Mouse (Mus musculus) gastrocnemius, postnatal 10 days (tissue): ENCODE results near the gene Cops4. TPM values are rescaled to one million over a fixed set of nuclear protein-coding genes. Genes with fewer than 3 reads are reported as not detected.

Experiments used
- DNase-seq: peaks from one replicate; pipeline ENCODE4 v3.0.0; 2021; ENCODE audit warnings: mixed read lengths
- long read RNA-seq, 2 experiments: library from polyadenylated mRNA; stranded (forward); transcript quantifications; one replicate each; pipeline ENCODE4 v2.0.0; 2021
- total RNA-seq, 2 experiments: library from RNA; stranded (reverse); gene quantifications; 2 replicates each; pipeline ENCODE4 v1.2.3; 2021

Cops4 gene
- total RNA-seq = 100 to 1,000 TPM; 102 to 107 TPM
- long read RNA-seq, experiment 1, transcript Cops4-201 (10 exons, 1,755 nt) = major isoform, 188 of 206 reads
- long read RNA-seq, experiment 1, partial matches to known transcripts = 1 of 206 reads
- long read RNA-seq, experiment 1, other reads (novel, unspliced or antisense) = 17 of 206 reads
- long read RNA-seq, experiment 2, transcript Cops4-201 (10 exons, 1,755 nt) = major isoform, 234 of 259 reads
- long read RNA-seq, experiment 2, partial matches to known transcripts = 2 of 259 reads
- long read RNA-seq, experiment 2, other reads (novel, unspliced or antisense) = 23 of 259 reads

DNA sequence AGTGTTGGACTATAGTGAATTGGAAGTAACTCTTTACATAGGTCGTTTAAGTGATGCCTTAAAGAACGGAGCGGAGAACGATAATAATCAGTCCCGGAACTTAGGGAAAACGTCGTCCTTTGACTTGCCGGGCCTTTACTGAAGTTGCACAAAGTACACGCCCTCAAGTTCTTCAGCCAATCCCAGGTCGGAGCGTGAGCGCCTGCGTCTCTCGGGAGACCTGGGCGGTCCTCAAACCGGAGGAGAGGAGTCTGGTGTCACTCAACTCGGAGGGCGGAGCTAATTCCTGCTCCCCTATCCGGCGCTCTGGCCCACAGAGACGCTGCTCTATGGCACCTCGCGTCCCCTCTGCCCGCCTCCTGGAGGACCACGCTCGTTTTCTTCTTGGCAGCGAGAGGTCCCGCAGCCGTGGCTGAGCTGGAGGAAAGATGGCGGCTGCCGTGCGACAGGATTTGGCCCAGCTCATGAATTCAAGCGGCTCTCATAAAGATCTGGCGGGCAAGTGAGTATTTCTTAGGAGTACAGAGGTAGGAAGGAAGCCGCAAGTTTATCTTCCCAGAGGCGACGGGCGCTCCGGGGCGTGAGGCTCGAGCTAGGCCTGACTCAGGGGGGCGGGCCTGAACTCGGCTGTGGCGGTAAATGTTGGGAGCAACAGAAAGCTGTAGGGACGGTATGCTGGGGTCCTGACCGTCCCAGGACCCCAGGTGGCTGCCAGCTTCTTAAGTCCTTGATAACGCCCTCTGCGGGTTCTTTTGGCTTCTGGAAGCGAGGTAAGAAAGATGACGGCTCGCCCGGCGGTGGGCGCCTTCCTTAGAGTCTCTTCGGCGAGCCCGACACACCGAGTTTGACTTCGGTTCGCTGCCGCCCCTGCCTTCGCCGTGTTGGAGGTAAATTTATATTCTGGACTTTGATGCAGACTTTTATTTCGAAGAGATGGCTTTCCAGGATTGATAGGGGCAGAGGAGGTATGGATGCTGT, at the start of gene Cops4:
TSS of gene Cops4 (plus strand) at position 261 of the 978 bp plus-strand sequence.
- DNase-seq = peak; percentile 90

DNA sequence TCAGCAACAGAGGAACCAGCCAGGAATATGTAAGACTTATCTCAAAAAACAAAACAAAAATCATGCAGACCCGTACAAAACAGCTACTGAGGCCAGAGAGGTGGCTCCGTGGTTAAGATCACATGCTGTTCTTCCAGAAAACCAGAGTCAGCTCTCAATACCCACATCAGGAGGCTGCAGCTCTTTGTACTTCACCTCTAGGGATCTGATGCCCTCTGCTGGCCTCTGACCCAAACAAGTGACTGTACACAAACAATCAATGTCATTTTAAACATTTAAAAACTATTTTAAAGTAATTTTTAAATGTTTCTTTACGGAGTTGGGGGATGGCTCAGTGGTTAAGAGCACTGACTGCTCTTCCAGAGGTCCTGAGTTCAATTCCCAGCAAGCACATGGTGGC, 41.8 kb upstream of the Cops4 start:
- DNase-seq = no peak

DNA sequence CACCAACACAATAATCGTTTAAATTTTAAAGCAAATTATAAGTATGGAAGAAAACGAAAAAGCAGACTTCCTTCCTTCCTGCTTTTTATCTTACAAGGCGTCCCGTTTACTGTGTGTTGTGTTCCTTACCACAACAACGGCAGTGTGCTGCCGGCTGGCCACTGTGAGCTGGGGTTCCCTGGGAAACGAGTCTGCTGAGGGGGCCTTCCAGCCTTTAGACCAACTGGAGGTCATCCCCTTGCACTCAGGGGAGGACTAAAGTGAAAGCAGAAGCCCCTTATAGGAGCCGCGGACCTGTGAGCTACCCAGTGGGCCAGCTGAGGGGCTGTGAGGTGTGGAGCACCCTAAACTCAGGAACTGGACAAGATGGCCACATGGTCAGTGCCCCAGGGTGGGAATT, 40.5 kb upstream of the Cops4 start:
- no peak for DNase-seq

DNA sequence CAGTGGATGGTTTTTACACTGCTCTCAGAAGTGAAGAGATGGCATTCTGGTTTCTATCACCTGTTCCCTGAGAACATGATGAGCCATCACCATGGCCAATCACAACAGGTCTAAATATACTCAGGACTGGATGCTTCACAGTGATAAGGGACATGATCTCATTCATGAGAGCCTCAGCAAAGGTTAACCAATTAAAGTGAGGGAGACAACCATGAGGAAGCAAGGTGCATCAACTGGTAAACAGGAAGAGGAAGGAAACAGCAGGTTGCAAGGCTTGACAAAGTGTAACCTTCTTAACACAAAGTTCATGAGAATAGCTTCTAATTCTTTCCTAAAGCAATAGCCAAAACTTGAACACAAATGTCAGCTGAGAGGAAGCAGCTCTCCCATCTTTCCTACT, 34.5 kb upstream of the Cops4 start:
- no peak for DNase-seq

DNA sequence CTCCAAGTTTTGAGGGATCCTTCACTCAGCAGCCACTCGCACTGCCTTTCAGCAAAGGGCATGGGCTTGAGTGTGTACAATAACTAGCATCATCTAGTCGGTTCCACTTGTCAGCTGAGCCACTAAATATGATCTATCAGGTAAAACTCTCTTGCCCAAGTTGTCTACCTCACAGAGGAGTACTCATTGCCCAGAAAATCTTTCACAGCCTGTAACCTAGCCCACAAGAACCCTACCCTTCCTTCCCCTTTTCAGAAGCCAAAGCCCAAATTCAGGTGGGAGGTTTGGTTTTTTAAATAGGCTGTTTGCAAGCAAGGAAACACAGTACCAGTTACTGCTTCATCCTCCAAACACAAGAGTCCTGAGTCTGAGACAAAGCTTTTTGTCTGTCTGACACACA, 31.0 kb upstream of the Cops4 start:
- no peak for DNase-seq

DNA sequence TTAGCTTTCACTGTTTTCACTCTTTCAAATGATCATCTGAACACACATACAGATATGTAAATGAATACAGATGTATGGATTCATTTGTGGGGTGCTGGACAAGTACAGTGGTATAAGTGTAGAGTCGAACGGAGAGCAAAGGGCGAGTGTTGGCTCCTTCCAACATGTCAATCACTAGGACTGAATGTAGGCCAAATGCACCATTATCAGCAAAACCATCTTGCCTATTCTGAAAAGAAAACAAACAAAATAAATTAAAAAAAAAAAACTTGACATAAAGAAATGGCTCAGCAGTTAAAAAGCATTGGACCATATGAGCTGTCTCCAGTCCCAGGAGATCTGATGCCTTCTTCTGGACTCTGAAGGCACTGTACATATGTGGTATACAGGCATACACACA, 29.9 kb upstream of the Cops4 start:
- no peak for DNase-seq

DNA sequence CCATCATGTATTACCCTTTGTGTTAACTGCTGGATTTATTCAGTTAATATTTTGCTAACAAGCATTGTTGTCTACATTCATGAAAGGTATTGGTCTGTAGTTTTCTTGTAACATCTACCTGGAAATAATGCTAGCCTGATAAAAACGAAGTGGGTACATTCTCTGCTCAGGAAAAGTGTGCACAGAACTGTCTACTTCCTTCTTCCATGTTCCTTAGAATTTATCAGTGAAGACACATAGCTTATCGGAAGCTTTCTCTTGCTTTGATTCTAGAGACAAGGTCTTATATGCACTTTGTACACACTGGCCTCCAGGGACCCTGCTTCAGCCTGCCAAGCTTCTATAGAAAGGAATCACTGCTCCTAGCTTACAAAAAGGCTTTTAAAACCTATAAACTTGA, 28.8 kb upstream of the Cops4 start:
- DNase-seq = no peak

DNA sequence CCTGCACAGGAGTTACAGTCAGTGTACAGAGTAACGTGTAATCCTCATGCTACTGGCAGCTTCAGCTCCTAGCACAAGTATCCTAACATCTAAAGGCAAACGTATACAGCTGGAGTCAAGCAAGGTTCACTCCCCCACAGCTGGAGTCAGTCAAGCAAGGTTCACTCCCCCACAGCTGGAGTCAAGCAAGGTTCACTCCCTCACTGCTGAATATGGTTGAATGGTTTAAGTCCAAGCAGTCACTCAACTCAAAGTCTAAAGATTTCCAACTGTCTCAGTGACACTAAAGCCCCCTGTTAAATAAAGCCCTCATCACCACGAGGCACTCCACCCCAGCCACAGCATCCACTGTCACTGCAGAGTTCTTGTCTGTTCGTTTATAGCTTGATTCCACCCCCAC, 26.4 kb upstream of the Cops4 start:
- no peak for DNase-seq

DNA sequence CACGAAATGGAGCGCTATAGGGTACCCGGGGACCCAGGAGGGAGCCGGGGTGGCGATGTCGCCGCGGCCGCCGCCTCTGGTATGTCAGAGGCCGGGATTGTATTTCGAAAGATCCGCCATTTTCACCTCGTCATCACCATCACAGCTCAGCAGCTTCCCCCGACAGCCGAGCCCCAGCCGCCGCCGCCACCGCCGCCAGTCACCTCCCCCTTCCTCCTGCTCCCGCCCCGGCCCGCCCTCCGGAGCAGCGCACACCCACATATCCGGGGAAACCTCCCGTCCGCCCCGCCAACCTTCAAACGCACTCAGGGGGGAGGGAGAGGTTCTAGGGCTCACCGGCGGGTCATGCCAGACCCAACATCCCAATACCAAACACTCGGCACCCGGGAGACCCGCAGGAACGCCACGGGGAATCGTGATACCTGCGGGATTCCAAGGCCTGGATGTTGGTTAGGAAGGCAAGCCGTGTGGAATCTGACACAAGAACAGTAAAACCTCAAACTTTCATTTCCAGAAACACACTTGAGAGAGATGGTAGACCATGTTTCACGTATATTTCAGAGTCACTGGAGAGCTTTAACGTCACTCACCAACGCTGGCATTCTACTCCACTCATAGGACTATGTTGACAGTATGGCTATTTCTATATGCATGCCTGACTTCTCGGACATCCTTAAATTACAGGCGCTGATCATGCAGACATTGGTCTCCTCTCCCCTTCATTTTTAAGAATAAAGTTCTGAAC, 19.5 kb upstream of the Cops4 start:
- peak; percentile 78 for DNase-seq

DNA sequence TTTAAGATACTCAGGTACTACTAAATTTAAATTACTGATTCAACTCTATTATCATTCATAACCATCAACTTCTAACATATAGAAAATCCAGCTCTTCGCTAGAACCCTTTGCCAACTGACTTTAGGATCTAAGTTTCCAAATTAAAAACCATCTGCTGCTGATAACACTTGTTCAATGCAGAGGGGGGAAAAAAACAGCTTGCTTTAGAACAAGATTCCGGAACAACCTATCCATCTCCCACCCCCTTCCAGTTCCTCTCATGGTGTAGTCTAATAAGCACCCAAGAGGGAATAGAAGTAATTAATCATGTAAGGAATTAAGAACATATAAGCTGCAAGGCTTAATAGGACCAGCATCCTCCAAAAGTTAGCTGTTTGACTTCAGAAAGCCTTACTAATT, 18.9 kb upstream of the Cops4 start:
- no peak for DNase-seq

DNA sequence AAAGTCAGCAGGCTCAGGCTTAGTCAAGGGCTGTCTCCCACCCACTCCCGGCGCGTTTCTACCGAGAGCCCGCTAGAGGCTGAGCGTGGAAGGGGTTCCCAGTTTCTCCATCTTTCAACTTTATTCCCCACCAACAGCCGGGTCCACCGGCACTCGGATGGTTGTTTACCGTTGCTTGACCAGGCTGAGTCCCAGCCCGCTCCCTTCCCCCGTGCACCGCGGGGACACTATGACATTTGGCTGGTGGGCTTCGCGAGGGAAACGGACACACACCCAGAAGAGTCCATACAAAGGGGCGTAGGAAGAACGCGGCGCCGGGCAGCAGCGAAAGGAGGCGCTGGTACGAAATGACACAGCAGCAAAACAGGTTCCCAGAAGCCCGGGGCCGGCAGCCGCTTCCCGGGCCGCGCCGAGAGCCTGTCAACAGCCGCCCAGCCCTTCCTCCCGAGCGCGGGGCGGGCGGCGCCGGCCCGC, 18.2 kb upstream of the Cops4 start:
- DNase-seq = peak; percentile 29

DNA sequence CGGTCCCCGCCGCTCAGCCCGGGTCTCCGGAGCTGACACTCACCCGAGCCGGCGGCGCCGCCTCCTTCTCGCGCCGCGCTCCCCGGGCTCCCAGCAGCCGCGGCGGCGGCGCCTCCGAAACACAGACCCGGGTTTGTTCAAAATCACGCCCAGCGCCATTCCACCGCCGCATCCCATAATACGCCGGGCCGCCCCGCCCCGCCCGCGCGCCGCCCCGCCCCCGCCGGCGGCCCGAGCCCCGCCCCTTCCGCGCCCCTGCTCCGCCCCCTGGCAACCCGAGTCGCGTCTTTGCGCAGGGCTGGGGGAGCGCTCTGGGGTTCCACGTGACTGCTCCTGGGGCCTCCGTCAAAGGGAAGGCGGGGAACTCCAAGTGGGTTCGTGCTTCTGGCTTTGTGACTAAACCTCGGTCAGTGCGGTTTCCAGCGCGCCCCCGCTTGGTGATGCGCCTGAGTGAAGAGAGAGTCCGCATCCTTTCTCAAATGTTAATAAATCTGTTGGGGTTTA, 17.6 kb upstream of the Cops4 start, which contains the start of gene Lin54:
TSS of gene Lin54 (minus strand) at position 182 of the 504 bp plus-strand sequence.
- peak; percentile 89 for DNase-seq

DNA sequence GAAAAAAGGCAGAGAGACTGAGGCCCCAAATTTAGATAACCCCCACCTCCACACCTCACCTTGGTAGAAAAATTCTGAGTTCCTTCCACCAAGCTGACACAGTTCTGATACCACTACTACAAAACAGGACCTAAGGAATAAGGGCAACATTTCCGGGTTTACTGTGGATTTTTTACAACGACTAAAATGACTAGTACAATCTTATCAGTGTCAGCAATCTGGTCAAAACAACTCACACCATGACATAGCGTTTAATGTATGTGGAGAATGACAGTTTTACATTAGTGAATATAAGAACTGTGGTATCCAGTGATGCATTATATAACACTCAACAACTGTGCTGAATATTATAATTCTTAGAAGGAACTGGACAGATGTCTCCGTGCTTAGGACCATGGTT, 16.8 kb upstream of the Cops4 start:
- no peak for DNase-seq

DNA sequence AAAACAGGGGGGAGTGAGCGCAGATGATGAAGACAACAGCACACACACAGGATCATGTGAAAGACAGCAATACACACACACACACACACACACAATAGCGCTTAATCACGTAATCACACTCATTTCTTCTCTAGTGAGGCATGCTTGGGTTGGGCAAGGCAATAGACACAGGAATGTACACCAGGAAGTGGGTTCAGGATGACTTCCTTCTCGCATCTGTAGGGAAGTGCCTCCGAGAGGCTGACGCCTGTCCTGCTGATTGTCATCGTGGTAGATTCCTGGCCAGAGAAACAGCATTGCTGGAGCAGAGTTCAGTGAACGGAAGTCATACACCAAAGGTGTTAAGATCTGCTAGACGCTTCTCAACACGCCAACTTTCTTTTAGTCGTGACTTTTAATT, 8.9 kb upstream of the Cops4 start:
- DNase-seq = no peak

DNA sequence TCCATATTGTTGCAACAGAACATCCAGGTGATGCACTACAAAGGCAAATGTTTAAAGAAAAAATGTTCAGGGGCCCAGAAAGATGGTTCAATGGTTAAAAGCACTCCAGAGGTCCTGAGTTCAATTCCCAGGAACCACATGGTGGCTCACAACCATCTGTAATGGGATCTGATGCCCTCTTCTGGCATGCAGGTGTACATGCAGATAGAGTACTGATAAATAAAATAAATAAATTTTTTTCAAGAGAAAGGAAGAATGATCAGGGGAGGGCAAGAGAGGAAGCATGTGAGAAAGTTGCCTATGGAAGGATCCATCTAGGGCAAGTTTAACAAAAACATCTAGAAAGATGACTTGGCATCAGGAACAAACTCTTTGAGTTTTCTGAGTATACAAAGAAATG, 5.5 kb upstream of the Cops4 start:
- no peak for DNase-seq

DNA sequence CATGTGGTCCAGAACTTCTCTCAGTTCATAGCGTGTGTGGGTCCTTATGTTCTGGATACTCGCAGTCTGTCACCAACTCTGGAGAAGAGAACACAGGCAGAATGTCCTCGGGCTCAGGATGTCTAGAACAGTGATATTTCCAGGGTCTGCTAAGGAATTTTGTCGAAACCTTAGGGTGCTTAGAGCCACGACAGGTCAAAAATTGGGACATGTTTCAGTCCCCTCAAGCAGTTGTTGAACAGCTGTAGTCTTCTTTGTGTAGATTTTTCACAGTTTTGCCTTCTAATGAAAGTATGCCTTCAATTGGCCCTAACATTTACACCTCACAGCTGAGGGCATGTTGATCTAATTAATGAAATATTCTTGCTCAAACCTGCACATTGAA, 910 bp downstream of the Cops4 start:
- no peak for DNase-seq

DNA sequence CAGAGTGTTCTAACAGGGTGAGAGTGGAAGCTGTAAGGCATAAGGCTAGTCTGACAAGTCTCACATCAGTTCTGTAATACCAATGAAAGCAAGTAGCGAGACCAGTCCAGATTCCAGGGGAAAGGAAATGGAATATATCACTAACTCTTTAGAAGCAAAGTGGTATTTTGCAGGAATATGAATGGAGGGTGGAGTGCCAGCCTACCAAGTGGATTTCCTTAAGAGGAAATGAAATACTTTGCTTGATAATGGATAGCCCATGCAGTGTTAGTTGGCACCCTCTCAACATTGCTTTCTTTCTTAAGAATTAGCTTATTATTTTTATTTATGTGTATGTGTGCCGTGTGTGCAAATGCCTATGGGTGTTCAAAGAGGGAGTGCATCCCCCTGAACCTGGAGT, 2.1 kb downstream of the Cops4 start:
- DNase-seq = no peak

DNA sequence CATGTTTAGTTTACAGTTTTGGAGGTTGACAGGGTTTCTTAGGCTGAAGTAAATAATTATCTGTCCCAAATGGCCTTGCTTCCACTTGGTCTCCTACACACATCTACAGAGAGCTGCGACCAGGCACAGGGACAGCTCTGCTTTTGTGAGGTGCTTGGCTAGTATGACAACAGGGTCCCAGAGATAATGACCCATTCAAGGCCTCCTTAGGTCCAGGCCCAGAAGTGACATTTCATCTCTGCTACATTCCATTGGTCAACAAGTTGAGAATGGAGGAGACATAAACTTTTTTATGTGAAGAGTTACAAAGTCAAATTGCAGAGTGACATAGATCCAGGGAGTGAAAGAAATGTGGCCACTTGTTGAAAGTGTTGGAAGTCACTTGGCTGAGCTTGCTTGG, 5.2 kb downstream of the Cops4 start:
- DNase-seq = no peak

DNA sequence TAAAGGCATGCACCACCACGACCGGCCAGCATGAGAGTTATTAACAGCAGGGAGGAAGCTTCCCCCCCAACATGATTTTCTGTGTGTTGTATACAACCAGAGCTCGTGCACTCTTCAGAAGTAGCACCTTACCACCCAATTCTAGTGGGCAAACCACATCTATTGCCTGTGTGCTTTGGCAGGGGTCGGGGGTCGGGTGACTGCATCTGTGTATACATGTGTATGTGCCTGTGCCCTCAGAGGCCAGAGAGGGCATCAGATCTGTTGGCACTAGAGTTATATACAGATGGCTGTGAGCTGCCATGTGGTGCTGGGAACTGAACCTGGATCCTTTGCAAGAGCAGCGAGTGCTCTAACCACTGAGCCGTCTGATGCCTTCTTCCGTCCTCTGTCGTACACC, 6.8 kb downstream of the Cops4 start:
- DNase-seq = no peak

DNA sequence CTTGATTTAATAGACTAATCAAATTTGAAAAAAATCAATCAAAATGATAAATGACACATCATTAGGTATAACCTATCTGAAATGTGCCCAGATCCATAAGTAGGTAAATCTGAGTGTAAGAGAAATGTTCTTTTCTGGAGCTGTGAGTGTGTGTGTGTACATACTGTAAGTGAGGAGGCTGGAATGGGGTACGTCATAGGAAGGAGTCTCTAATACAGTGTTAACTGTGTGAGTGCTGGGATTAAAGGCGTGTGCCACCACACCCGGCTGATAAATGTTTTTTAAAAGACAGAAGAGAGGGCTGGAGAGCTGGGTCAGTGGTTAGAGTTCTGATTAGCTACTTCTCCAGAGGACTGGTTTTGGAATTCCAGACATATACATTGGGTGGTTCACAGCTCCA, 7.5 kb downstream of the Cops4 start:
- no peak for DNase-seq

DNA sequence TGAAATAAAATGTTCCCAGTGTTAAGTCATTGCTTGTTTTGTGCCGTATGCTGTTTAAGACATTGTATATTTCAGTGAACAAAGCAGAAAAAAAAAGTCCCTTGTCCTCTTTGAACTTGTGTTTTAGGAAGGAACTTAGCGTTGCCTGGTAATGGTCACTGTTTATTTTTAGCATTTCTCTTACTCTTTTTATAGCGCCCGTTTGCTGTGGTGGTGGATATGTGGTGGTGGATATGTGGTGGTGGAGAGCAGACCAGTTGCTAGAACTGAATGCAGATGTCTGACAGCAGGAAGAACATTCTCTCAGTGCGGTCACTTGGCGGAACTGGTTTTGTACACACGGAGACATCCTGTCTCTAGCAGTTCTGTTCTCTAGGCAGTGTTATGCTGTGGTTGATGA, 8.1 kb downstream of the Cops4 start:
- DNase-seq = no peak

DNA sequence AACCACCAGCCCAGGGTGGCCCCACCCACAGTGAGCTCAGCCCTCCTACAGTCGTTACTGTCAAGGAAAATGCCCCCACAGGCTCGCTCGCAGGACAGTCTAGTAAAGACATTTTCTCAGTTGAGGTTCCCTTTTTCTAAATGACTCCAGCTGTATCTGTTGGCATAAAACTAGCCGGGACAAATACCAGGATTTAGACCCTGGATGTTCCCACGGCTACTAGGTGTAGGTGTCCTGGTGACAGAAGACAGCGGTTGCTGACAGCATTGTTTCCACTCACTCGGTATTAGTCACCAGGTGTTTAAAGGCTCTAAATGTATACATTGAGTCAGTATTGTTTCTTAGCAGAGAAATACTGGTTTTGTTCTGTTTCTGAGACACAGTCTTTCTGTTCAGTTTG, 17.7 kb downstream of the Cops4 start:
- DNase-seq = no peak

DNA sequence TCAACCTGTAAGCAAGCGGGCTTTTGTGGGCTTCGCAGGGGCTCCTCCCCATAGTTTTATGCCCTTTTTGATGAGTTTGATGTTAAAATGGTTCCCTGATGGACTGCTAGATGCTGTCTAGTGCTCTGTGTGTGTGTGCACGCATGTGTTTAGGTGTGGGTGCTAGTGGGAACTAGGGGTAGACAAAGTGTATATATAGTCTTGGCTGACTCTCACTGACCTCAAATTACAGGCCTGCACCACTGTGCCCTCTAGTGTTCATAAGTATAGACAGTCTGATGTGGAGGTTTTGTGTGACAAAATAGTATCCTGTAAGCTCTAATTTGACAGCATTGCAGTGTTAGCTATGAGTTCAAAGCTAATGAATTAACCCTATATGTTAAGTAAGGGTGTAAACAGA, 18.5 kb downstream of the Cops4 start:
- DNase-seq = no peak
